Mouse (Mus musculus): ENCODE measurements at regions not wholly inside any gene's neighbourhood (a gene's known extent, or its start where the extent isn't known, plus 50 kb on each side); places are given as distances from the start of the nearest gene placed in this dataset.
A peak's percentile ranks its signal among the peaks of the same experiment; 100 is the strongest.

- no peaks in the 10 kb centered on the region for H3K36me3 ChIP-seq (ENCODE audit: control insufficient read depth, insufficient read depth)
- no peaks in the 10 kb centered on the region for H3K27me3 ChIP-seq (ENCODE audit: control insufficient read depth, insufficient read depth, insufficient read length)
- H3K79me2 ChIP-seq (ENCODE audit: control insufficient read depth, insufficient read depth) = no peaks in the 10 kb centered on the region
- no peak overlapping the region for H3ac ChIP-seq (ENCODE audit: control insufficient read depth, insufficient read length, low read depth)
- H3K4me3 ChIP-seq (ENCODE audit: insufficient read depth, poor library complexity, severe bottlenecking) = no peak overlapping the region
- H3K79me3 ChIP-seq (ENCODE audit: low read depth) = no peaks in the 10 kb centered on the region
- no peak for TF ChIP-seq USF1 (IDR thresholded peaks at IDR 0.05; ENCODE audit: low read depth)
These were observed 182.3 kb upstream of the Nabp1 start for GRCm38 (mm10) chr1:51660531-51660930.

- no peaks in the 10 kb centered on the region for H3K79me3 ChIP-seq (ENCODE audit: low read depth)
- H3K4me3 ChIP-seq (ENCODE audit: insufficient read depth, poor library complexity, severe bottlenecking) = no peak overlapping the region
- H3K79me2 ChIP-seq (ENCODE audit: control insufficient read depth, insufficient read depth) = no peaks in the 10 kb centered on the region
- H3K36me3 ChIP-seq (ENCODE audit: control insufficient read depth, insufficient read depth) = no peaks in the 10 kb centered on the region
- H3K27me3 ChIP-seq (ENCODE audit: control insufficient read depth, insufficient read depth, insufficient read length) = no peaks in the 10 kb centered on the region
- H3ac ChIP-seq (ENCODE audit: control insufficient read depth, insufficient read length, low read depth) = no peak overlapping the region
- TF ChIP-seq MAX (IDR thresholded peaks at IDR 0.05) = no peak
- no peak for TF ChIP-seq MYOD1 (IDR thresholded peaks at IDR 0.05; ENCODE audit: control insufficient read depth, insufficient read length, low read depth)
- no peak for TF ChIP-seq FOSL1 (IDR thresholded peaks at IDR 0.05; ENCODE audit: insufficient read depth, low read length, poor library complexity, severe bottlenecking)
- TF ChIP-seq CTCF (IDR thresholded peaks at IDR 0.05; ENCODE audit: control insufficient read depth, insufficient read depth, insufficient read length) = no peak
- no peak for TF ChIP-seq MYOG (IDR thresholded peaks at IDR 0.05; ENCODE audit: control insufficient read depth, extremely low read depth, insufficient read length)
- no peak for TF ChIP-seq CEBPB (IDR thresholded peaks at IDR 0.05; ENCODE audit: low read depth)
- TF ChIP-seq USF1 (IDR thresholded peaks at IDR 0.05; ENCODE audit: low read depth) = no peak
These were observed 179.0 kb upstream of the Nabp1 start for GRCm38 (mm10) chr1:51657203-51657602.

- Histone ChIP-seq H3K79me2 (ENCODE audit: control insufficient read depth, insufficient read depth) (no peaks in the 10 kb centered on the region), H3K4me3 (ENCODE audit: insufficient read depth, poor library complexity, severe bottlenecking) (no peak overlapping the region), H3ac (ENCODE audit: control insufficient read depth, insufficient read length, low read depth) (no peak overlapping the region), H3K36me3 (ENCODE audit: control insufficient read depth, insufficient read depth) (no peaks in the 10 kb centered on the region), H3K79me3 (ENCODE audit: low read depth) (no peaks in the 10 kb centered on the region), H3K27me3 (ENCODE audit: control insufficient read depth, insufficient read depth, insufficient read length) (no peaks in the 10 kb centered on the region)
- TF ChIP-seq FOSL1 (IDR thresholded peaks at IDR 0.05; ENCODE audit: insufficient read depth, low read length, poor library complexity, severe bottlenecking) = no peak
- TF ChIP-seq USF1 (IDR thresholded peaks at IDR 0.05; ENCODE audit: low read depth) = no peak
- TF ChIP-seq MYOD1 (IDR thresholded peaks at IDR 0.05; ENCODE audit: control insufficient read depth, insufficient read length, low read depth) = no peak
- no peak for TF ChIP-seq CEBPB (IDR thresholded peaks at IDR 0.05; ENCODE audit: low read depth)
- TF ChIP-seq MAX (IDR thresholded peaks at IDR 0.05) = no peak
- no peak for TF ChIP-seq CTCF (IDR thresholded peaks at IDR 0.05; ENCODE audit: control insufficient read depth, insufficient read depth, insufficient read length)
- TF ChIP-seq MYOG (IDR thresholded peaks at IDR 0.05; ENCODE audit: control insufficient read depth, extremely low read depth, insufficient read length) = no peak
These were observed 172.4 kb upstream of the Nabp1 start for GRCm38 (mm10) chr1:51650653-51650995.

- TF ChIP-seq CEBPB (IDR thresholded peaks at IDR 0.05; ENCODE audit: low read depth) (no peak), USF1 (IDR thresholded peaks at IDR 0.05; ENCODE audit: low read depth) (no peak), FOSL1 (IDR thresholded peaks at IDR 0.05; ENCODE audit: insufficient read depth, low read length, poor library complexity, severe bottlenecking) (no peak), MAX (IDR thresholded peaks at IDR 0.05) (no peak), MYOD1 (IDR thresholded peaks at IDR 0.05; ENCODE audit: control insufficient read depth, insufficient read length, low read depth) (no peak), CTCF (IDR thresholded peaks at IDR 0.05; ENCODE audit: control insufficient read depth, insufficient read depth, insufficient read length) (no peak), MYOG (IDR thresholded peaks at IDR 0.05; ENCODE audit: control insufficient read depth, extremely low read depth, insufficient read length) (no peak)
- Histone ChIP-seq H3ac (ENCODE audit: control insufficient read depth, insufficient read length, low read depth) (no peak overlapping the region), H3K27me3 (ENCODE audit: control insufficient read depth, insufficient read depth, insufficient read length) (no peaks in the 10 kb centered on the region), H3K4me3 (ENCODE audit: insufficient read depth, poor library complexity, severe bottlenecking) (no peak overlapping the region), H3K79me3 (ENCODE audit: low read depth) (no peaks in the 10 kb centered on the region), H3K36me3 (ENCODE audit: control insufficient read depth, insufficient read depth) (no peaks in the 10 kb centered on the region), H3K79me2 (ENCODE audit: control insufficient read depth, insufficient read depth) (no peaks in the 10 kb centered on the region)
These were observed 171.9 kb upstream of the Nabp1 start for GRCm38 (mm10) chr1:51649963-51650652.

- Histone ChIP-seq H3K4me3 (ENCODE audit: insufficient read depth, poor library complexity, severe bottlenecking) (no peak overlapping the region), H3K36me3 (ENCODE audit: control insufficient read depth, insufficient read depth) (no peaks in the 10 kb centered on the region), H3K79me2 (ENCODE audit: control insufficient read depth, insufficient read depth) (no peaks in the 10 kb centered on the region), H3K79me3 (ENCODE audit: low read depth) (no peaks in the 10 kb centered on the region), H3K27me3 (ENCODE audit: control insufficient read depth, insufficient read depth, insufficient read length) (no peaks in the 10 kb centered on the region), H3ac (ENCODE audit: control insufficient read depth, insufficient read length, low read depth) (no peak overlapping the region)
- TF ChIP-seq MAX (IDR thresholded peaks at IDR 0.05) = no peak
- TF ChIP-seq USF1 (IDR thresholded peaks at IDR 0.05; ENCODE audit: low read depth) = no peak
- no peak for TF ChIP-seq CTCF (IDR thresholded peaks at IDR 0.05; ENCODE audit: control insufficient read depth, insufficient read depth, insufficient read length)
- TF ChIP-seq MYOG (IDR thresholded peaks at IDR 0.05; ENCODE audit: control insufficient read depth, extremely low read depth, insufficient read length) = no peak
These were observed 169.7 kb upstream of the Nabp1 start for GRCm38 (mm10) chr1:51647955-51648354.

- no peak for TF ChIP-seq USF1 (IDR thresholded peaks at IDR 0.05; ENCODE audit: low read depth)
- no peak for TF ChIP-seq MAX (IDR thresholded peaks at IDR 0.05)
- TF ChIP-seq CTCF (IDR thresholded peaks at IDR 0.05; ENCODE audit: control insufficient read depth, insufficient read depth, insufficient read length) = peak; percentile 50
- no peak for TF ChIP-seq MYOD1 (IDR thresholded peaks at IDR 0.05; ENCODE audit: control insufficient read depth, insufficient read length, low read depth)
- TF ChIP-seq MYOG (IDR thresholded peaks at IDR 0.05; ENCODE audit: control insufficient read depth, extremely low read depth, insufficient read length) = no peak
- no peak for TF ChIP-seq FOSL1 (IDR thresholded peaks at IDR 0.05; ENCODE audit: insufficient read depth, low read length, poor library complexity, severe bottlenecking)
- no peak for TF ChIP-seq CEBPB (IDR thresholded peaks at IDR 0.05; ENCODE audit: low read depth)
These were observed 166.2 kb upstream of the Nabp1 start for GRCm38 (mm10) chr1:51644399-51644798.

More at GRCm38 (mm10) chr1:51644399-51644798, 166.2 kb upstream of the Nabp1 start:
- Histone ChIP-seq H3K79me2 (ENCODE audit: control insufficient read depth, insufficient read depth) (no peaks in the 10 kb centered on the region), H3K4me3 (ENCODE audit: insufficient read depth, poor library complexity, severe bottlenecking) (no peak overlapping the region), H3ac (ENCODE audit: control insufficient read depth, insufficient read length, low read depth) (no peak overlapping the region), H3K36me3 (ENCODE audit: control insufficient read depth, insufficient read depth) (no peaks in the 10 kb centered on the region), H3K27me3 (ENCODE audit: control insufficient read depth, insufficient read depth, insufficient read length) (no peaks in the 10 kb centered on the region), H3K79me3 (ENCODE audit: low read depth) (no peaks in the 10 kb centered on the region)
